Mouse (Mus musculus): ENCODE measurements around the gene Elp6.

Elp6 gene

GRCm38 (mm10) chr9:110304969-110305651 is at the start of gene Elp6:
Gene Elp6 (plus strand): TSS chr9:110305173.
- peak; percentile 94 for DNase-seq (ENCODE audit: low spot score)

- DNase-seq (ENCODE audit: low spot score), result peak; percentile 49
Observed at GRCm38 (mm10) chr9:110255407-110256019, 49.5 kb upstream of the Elp6 start.

GRCm38 (mm10) chr9:110258646-110259045 is 46.3 kb upstream of the Elp6 start:
- DNase-seq (ENCODE audit: low spot score), result no peak

- no peak for DNase-seq (ENCODE audit: low spot score)
Observed at GRCm38 (mm10) chr9:110259118-110259517, 45.9 kb upstream of the Elp6 start.

GRCm38 (mm10) chr9:110263181-110263580 is 41.8 kb upstream of the Elp6 start:
- no peak for DNase-seq (ENCODE audit: low spot score)

- no peak for DNase-seq (ENCODE audit: low spot score)
Observed at GRCm38 (mm10) chr9:110264991-110265390, 40.0 kb upstream of the Elp6 start.

- DNase-seq (ENCODE audit: low spot score), result no peak
Observed at GRCm38 (mm10) chr9:110268416-110268815, 36.6 kb upstream of the Elp6 start.

- no peak for DNase-seq (ENCODE audit: low spot score)
Observed at GRCm38 (mm10) chr9:110272330-110272729, 32.6 kb upstream of the Elp6 start.

- no peak for DNase-seq (ENCODE audit: low spot score)
Observed at GRCm38 (mm10) chr9:110273507-110273906, 31.5 kb upstream of the Elp6 start.

- DNase-seq (ENCODE audit: low spot score), result no peak
Observed at GRCm38 (mm10) chr9:110275882-110276281, 29.1 kb upstream of the Elp6 start.

GRCm38 (mm10) chr9:110277431-110277881 is 27.5 kb upstream of the Elp6 start:
- DNase-seq (ENCODE audit: low spot score), result peak; percentile 73

GRCm38 (mm10) chr9:110284075-110284697 is 20.8 kb upstream of the Elp6 start:
- no peak for DNase-seq (ENCODE audit: low spot score)

GRCm38 (mm10) chr9:110287321-110287924 is 17.6 kb upstream of the Elp6 start:
- peak; percentile 63 for DNase-seq (ENCODE audit: low spot score)

GRCm38 (mm10) chr9:110293254-110293718 is 11.7 kb upstream of the Elp6 start:
- DNase-seq (ENCODE audit: low spot score), result no peak

- no peak for DNase-seq (ENCODE audit: low spot score)
Observed at GRCm38 (mm10) chr9:110293873-110294415, 11.0 kb upstream of the Elp6 start.

GRCm38 (mm10) chr9:110294786-110295185 is 10.2 kb upstream of the Elp6 start:
- no peak for DNase-seq (ENCODE audit: low spot score)

GRCm38 (mm10) chr9:110296867-110297627 is 7.9 kb upstream of the Elp6 start:
- DNase-seq (ENCODE audit: low spot score), result peak; percentile 89

GRCm38 (mm10) chr9:110304516-110304915 is 457 bp upstream of the Elp6 start:
- no peak for DNase-seq (ENCODE audit: low spot score)

GRCm38 (mm10) chr9:110306371-110306770 is 1.4 kb downstream of the Elp6 start:
- no peak for DNase-seq (ENCODE audit: low spot score)

GRCm38 (mm10) chr9:110314706-110315105 is 9.7 kb downstream of the Elp6 start:
- DNase-seq (ENCODE audit: low spot score), result peak; percentile 46

- DNase-seq (ENCODE audit: low spot score), result no peak
Observed at GRCm38 (mm10) chr9:110315410-110315809, 10.4 kb downstream of the Elp6 start.

GRCm38 (mm10) chr9:110315904-110316303 is 10.9 kb downstream of the Elp6 start:
- DNase-seq (ENCODE audit: low spot score), result no peak

Measured in layer of hippocampus, adult 11-12 months (tissue).